Mouse (Mus musculus): ENCODE measurements around the gene Opn1sw. TPM values are rescaled to one million over a fixed set of nuclear protein-coding genes. Genes with fewer than 3 reads are reported as not detected.

Opn1sw gene
- polyA plus RNA-seq, 1 experiment from 2014 or later, result 0.31 TPM

- Histone ChIP-seq H3K36me3 (no peaks in the 10 kb centered on the region), H3K9ac (replicated peaks) (no peak overlapping the region), H3K4me1 (replicated peaks) (no peaks in the 10 kb centered on the region), H3K27ac (no peak overlapping the region), H3K9me3 (0 out of 2 replicates have a peak, but pooled peaks cover 3% of the 10 kb centered on the region), H3K27me3 (no peaks in the 10 kb centered on the region), H3K4me2 (no peak overlapping the region), H3K4me3 (replicated peaks) (no peak overlapping the region)
- 87% methylated on average over 9 of the region's 9 CpGs for WGBS
- no peak for ATAC-seq (ENCODE audit: insufficient number of reproducible peaks, insufficient read depth, low FRiP score, low TSS enrichment, low read depth)
Measured at GRCm38 (mm10) chr6:29326961-29327360, 61.3 kb downstream of the Opn1sw start.

Small RNAs within 50 kb of the gene (microRNA-seq; reads per million reads assigned to microRNA genes)
- gene Gm26220, result not detected
- gene Gm44354, result not detected

Other genes starting within 250 kb of the Opn1sw start
- gene Rbm28, start 223.5 kb downstream of the Opn1sw start, polyA plus RNA-seq (2016; fragmentation: Nextera tagmentation; extraction: Ambion mirVana), result 54.0 and 59.5 TPM in 2 replicates
- gene Prrt4, start 208.9 kb downstream of the Opn1sw start, polyA plus RNA-seq (2016; fragmentation: Nextera tagmentation; extraction: Ambion mirVana), result 1.1 and 1.6 TPM in 2 replicates
- gene Impdh1, start 172.1 kb downstream of the Opn1sw start, polyA plus RNA-seq (2016; fragmentation: Nextera tagmentation; extraction: Ambion mirVana), result 44.5 and 46.7 TPM in 2 replicates
- 41.5 and 48.4 TPM in 2 replicates for gene Hilpda, start 116.0 kb downstream of the Opn1sw start, polyA plus RNA-seq (2016; fragmentation: Nextera tagmentation; extraction: Ambion mirVana)
- gene Fam71f2, start 108.9 kb downstream of the Opn1sw start, polyA plus RNA-seq (2016; fragmentation: Nextera tagmentation; extraction: Ambion mirVana), result 0.29 and 0.65 TPM in 2 replicates
- gene Fam71f1, start 69.3 kb downstream of the Opn1sw start, polyA plus RNA-seq (2016; fragmentation: Nextera tagmentation; extraction: Ambion mirVana), result not detected in 2 replicates
- 293 and 320 TPM in 2 replicates for gene Calu, start 40.4 kb downstream of the Opn1sw start, polyA plus RNA-seq (2016; fragmentation: Nextera tagmentation; extraction: Ambion mirVana)
- gene Ccdc136, start 7.8 kb upstream of the Opn1sw start, polyA plus RNA-seq (2016; fragmentation: Nextera tagmentation; extraction: Ambion mirVana), result 31.8 and 40.1 TPM in 2 replicates
- gene Flnc, start 44.8 kb upstream of the Opn1sw start, polyA plus RNA-seq (2016; fragmentation: Nextera tagmentation; extraction: Ambion mirVana), result 10.8 and 13.9 TPM in 2 replicates
- gene Atp6v1f, start 79.2 kb upstream of the Opn1sw start, polyA plus RNA-seq (2016; fragmentation: Nextera tagmentation; extraction: Ambion mirVana), result 208 and 216 TPM in 2 replicates
- gene Atp6v1fnb, start 83.0 kb upstream of the Opn1sw start, polyA plus RNA-seq (2016; fragmentation: Nextera tagmentation; extraction: Ambion mirVana), result 0.64 TPM in 1 of 2 replicates, not detected in the other
- 38.7 and 41.6 TPM in 2 replicates for gene Kcp, start 119.5 kb upstream of the Opn1sw start, polyA plus RNA-seq (2016; fragmentation: Nextera tagmentation; extraction: Ambion mirVana)
- 1.7 and 2.2 TPM in 2 replicates for gene Irf5, start 138.2 kb upstream of the Opn1sw start, polyA plus RNA-seq (2016; fragmentation: Nextera tagmentation; extraction: Ambion mirVana)
- 106 TPM in 2 replicates for gene Tnpo3, start 221.4 kb upstream of the Opn1sw start, polyA plus RNA-seq (2016; fragmentation: Nextera tagmentation; extraction: Ambion mirVana)

Data from limb, embryonic 12.5 days (tissue).